ENCODE assay signal across 8 mouse cellular contexts in the genomic region with DNA sequence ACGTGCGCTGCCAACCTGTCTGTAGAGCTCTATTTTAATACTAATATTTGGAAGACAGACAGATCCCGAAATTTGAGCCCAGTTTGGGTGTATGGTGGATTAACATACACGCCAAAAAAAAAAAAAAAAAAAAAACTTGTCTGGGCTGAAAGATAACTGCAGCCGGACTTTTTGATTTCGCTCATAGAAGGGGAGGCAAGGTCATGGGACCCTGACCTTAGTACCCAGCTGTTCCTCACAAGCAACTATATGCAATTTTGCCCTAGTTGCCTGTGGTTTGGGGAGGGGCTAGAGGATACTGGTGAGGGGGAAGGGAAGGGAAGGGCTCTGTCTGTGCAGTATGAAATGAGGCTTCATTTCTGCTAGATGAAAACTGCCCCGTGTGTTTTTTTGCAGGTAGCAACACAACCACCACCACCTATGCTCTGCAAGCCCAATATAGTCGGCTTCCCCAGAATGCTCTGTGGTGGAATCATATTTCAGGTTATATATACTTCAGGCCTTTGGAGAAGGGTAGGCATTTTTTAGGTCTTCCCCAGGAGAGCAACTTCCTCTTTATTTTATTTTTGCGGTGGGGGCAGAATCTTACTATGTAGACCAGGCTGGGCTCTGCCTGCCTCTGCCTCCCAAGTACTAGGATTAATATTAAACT. TPM values are rescaled to one million over a fixed set of nuclear protein-coding genes. Genes with fewer than 3 reads are reported as not detected.
DNase-seq lines count a peak whose midpoint lies in the region; ATAC-seq and TF ChIP-seq lines count a peak whose summit lies in the region.

No protein-coding gene starts in this region.

- H3K4me1 ChIP-seq in kidney, embryonic 15.5 days = peaks cover 73% of the 10 kb centered on the region
- peaks cover 12% of the 10 kb centered on the region for H3K4me1 ChIP-seq in brown adipose tissue, adult 24 weeks (ENCODE audit: control insufficient read depth, insufficient read depth, insufficient read length, low read length)
- H3K4me1 ChIP-seq in hindbrain, postnatal 0 days (ENCODE audit: insufficient read depth, low read length) = peaks cover 12% of the 10 kb centered on the region

- no peaks in the 10 kb centered on the region for H3K9me3 ChIP-seq in kidney, embryonic 15.5 days (replicated peaks)
- H3K9me3 ChIP-seq in hindbrain, postnatal 0 days (ENCODE audit: low read length) = no peaks in the 10 kb centered on the region

- TF ChIP-seq CTCF in hindbrain, postnatal 0 days (IDR thresholded peaks at IDR 0.05; ENCODE audit: low read depth) = no peak

- no peaks in the 10 kb centered on the region for H3K27me3 ChIP-seq in kidney, embryonic 15.5 days
- H3K27me3 ChIP-seq in hindbrain, postnatal 0 days (ENCODE audit: insufficient read depth, low read length) = no peaks in the 10 kb centered on the region

- H3K9ac ChIP-seq in kidney, embryonic 15.5 days = peak overlapping the region; percentile 70
- H3K9ac ChIP-seq in hindbrain, postnatal 0 days (replicated peaks; ENCODE audit: low read length) = no peak overlapping the region; the same call in 1 of the 2 replicates

- no peak for DNase-seq in kidney, postnatal 4 days
- no peak for DNase-seq in hindbrain, postnatal 0 days (ENCODE audit: low spot score)
- peak; percentile 44 for DNase-seq in naive thymus-derived CD4-positive, alpha-beta T cell, adult 2 months (ENCODE audit: low read depth)
- DNase-seq in layer of hippocampus, adult 9-10 months (ENCODE audit: low spot score) = no peak
- DNase-seq in spleen, adult 18-20 months = no peak
- no peak for DNase-seq in cerebellum, postnatal 14 days

- ATAC-seq in kidney, embryonic 15.5 days (replicated peaks; ENCODE audit: low FRiP score) = no peak
- ATAC-seq in hindbrain, postnatal 0 days = no peak

- 64% methylated on average over 9 of the region's 9 CpGs for WGBS in kidney, embryonic 15.5 days
- WGBS in hindbrain, postnatal 0 days = 66% methylated on average over 9 of the region's 9 CpGs

- H3K4me2 ChIP-seq in kidney, embryonic 15.5 days = peak overlapping the region; percentile 81
- peak overlapping the region; percentile 66 for H3K4me2 ChIP-seq in hindbrain, postnatal 0 days (ENCODE audit: low read depth, low read length)

- peak overlapping the region; percentile 65 for H3K4me3 ChIP-seq in kidney, embryonic 15.5 days (replicated peaks)
- H3K4me3 ChIP-seq in brown adipose tissue, adult 24 weeks (ENCODE audit: insufficient read depth, low read depth, low read length) = peak overlapping the region; percentile 90
- peak overlapping the region; percentile 57 for H3K4me3 ChIP-seq in hindbrain, postnatal 0 days (ENCODE audit: low read length)

- H3K27ac ChIP-seq in kidney, embryonic 15.5 days = peak overlapping the region; percentile 92
- 0 out of 2 replicates have a peak overlapping the region, but pooled peaks have one; percentile 2 for H3K27ac ChIP-seq in brown adipose tissue, adult 24 weeks (replicated peaks; ENCODE audit: low read depth, low read length)
- H3K27ac ChIP-seq in hindbrain, postnatal 0 days = peak overlapping the region; percentile 90

- peaks cover 32% of the 10 kb centered on the region for H3K36me3 ChIP-seq in kidney, embryonic 15.5 days
- H3K36me3 ChIP-seq in hindbrain, postnatal 0 days (ENCODE audit: insufficient read depth, low read length) = peaks cover 13% of the 10 kb centered on the region

RNA-seq across cellular contexts. Expression of a gene that starts 0.5 kb away (rescaled TPM):
- 31.1 and 33.6 TPM in 2 replicates for polyA plus RNA-seq in kidney, embryonic 15.5 days (2015; fragmentation: Nextera tagmentation; extraction: Ambion mirVana)
- polyA plus RNA-seq in brown adipose tissue, adult 24 weeks (2012; ENCODE audit: insufficient read depth, insufficient read length, missing spikeins) = 15.7 and 20.2 TPM in 2 replicates
- 22.9 and 47.1 TPM in 2 replicates for total RNA-seq in hindbrain, postnatal 0 days (2014; rRNA removed)
- polyA plus RNA-seq in hindbrain, postnatal 0 days (2015; fragmentation: Nextera tagmentation; extraction: Ambion mirVana) = 35.7 and 37.5 TPM in 2 replicates

RNA-seq across cellular contexts. Expression of a gene that starts 7.5 kb away (rescaled TPM):
- polyA plus RNA-seq in kidney, embryonic 15.5 days (2015; fragmentation: Nextera tagmentation; extraction: Ambion mirVana) = 76.8 and 81.0 TPM in 2 replicates
- polyA plus RNA-seq in brown adipose tissue, adult 24 weeks (2012; ENCODE audit: insufficient read depth, insufficient read length, missing spikeins) = 24.5 and 28.2 TPM in 2 replicates
- 53.7 and 98.5 TPM in 2 replicates for total RNA-seq in hindbrain, postnatal 0 days (2014; rRNA removed)
- 103 and 106 TPM in 2 replicates for polyA plus RNA-seq in hindbrain, postnatal 0 days (2015; fragmentation: Nextera tagmentation; extraction: Ambion mirVana)

RNA-seq across cellular contexts. Expression of a gene that starts 7.6 kb away (rescaled TPM):
- polyA plus RNA-seq in kidney, embryonic 15.5 days (2015; fragmentation: Nextera tagmentation; extraction: Ambion mirVana) = 108 and 118 TPM in 2 replicates
- 42.8 and 49.8 TPM in 2 replicates for polyA plus RNA-seq in brown adipose tissue, adult 24 weeks (2012; ENCODE audit: insufficient read depth, insufficient read length, missing spikeins)
- 136 and 156 TPM in 2 replicates for total RNA-seq in hindbrain, postnatal 0 days (2014; rRNA removed)
- polyA plus RNA-seq in hindbrain, postnatal 0 days (2015; fragmentation: Nextera tagmentation; extraction: Ambion mirVana) = 94.3 and 95.4 TPM in 2 replicates

RNA-seq across cellular contexts. Expression of a gene that starts 13.2 kb away (rescaled TPM):
- 411 and 437 TPM in 2 replicates for polyA plus RNA-seq in kidney, embryonic 15.5 days (2015; fragmentation: Nextera tagmentation; extraction: Ambion mirVana)
- polyA plus RNA-seq in brown adipose tissue, adult 24 weeks (2012; ENCODE audit: insufficient read depth, insufficient read length, missing spikeins) = 68.5 and 73.6 TPM in 2 replicates
- total RNA-seq in hindbrain, postnatal 0 days (2014; rRNA removed) = 524 and 597 TPM in 2 replicates
- 416 and 438 TPM in 2 replicates for polyA plus RNA-seq in hindbrain, postnatal 0 days (2015; fragmentation: Nextera tagmentation; extraction: Ambion mirVana)

RNA-seq across cellular contexts. Expression of a gene that starts 36.1 kb away (rescaled TPM):
- 103 and 126 TPM in 2 replicates for polyA plus RNA-seq in kidney, embryonic 15.5 days (2015; fragmentation: Nextera tagmentation; extraction: Ambion mirVana)
- polyA plus RNA-seq in brown adipose tissue, adult 24 weeks (2012; ENCODE audit: insufficient read depth, insufficient read length, missing spikeins) = 21.6 and 21.8 TPM in 2 replicates
- total RNA-seq in hindbrain, postnatal 0 days (2014; rRNA removed) = 193 and 194 TPM in 2 replicates
- 121 and 123 TPM in 2 replicates for polyA plus RNA-seq in hindbrain, postnatal 0 days (2015; fragmentation: Nextera tagmentation; extraction: Ambion mirVana)

Comparison
In these comparisons a context has a peak if more than half of its experiments do, and no peak if none do; other contexts are left out.
1. H3K27ac ChIP-seq: peak in every context shown above with its lines; median percentile 92 in kidney, embryonic 15.5 days; 90 in hindbrain, postnatal 0 days; 2 in brown adipose tissue, adult 24 weeks.